Mouse (Mus musculus): ENCODE results near the gene Sec31a. TPM values are rescaled to one million over a fixed set of nuclear protein-coding genes. Genes with fewer than 3 reads are reported as not detected.
"Not testable (repeated sequence)": the region's sequence is repeated elsewhere in the genome, so short reads cannot be mapped to it uniquely, and the experiment has no call there.

Sec31a gene
- total and polyA plus RNA-seq, 2 experiments from 2014 or later: 73.8 to 209 TPM

- peaks cover 28% of the 10 kb centered on the region for H3K4me1 ChIP-seq (ENCODE audit: insufficient read depth, low read length)
- ATAC-seq: no peak
- H3K9me3 ChIP-seq (ENCODE audit: low read length): no peaks in the 10 kb centered on the region
- H3K9ac ChIP-seq (replicated peaks; ENCODE audit: low read length): peak overlapping the region; percentile 84; the same call in 1 of the 2 replicates
- DNase-seq (ENCODE audit: low spot score): no peak
- WGBS: 52% methylated on average over 9 of the region's 9 CpGs
- TF ChIP-seq CTCF (IDR thresholded peaks at IDR 0.05; ENCODE audit: low read depth): no peak
- peak overlapping the region; percentile 74 for H3K4me3 ChIP-seq (ENCODE audit: low read length)
- peaks cover 14% of the 10 kb centered on the region; the same call in 1 of the 2 replicates for H3K36me3 ChIP-seq (ENCODE audit: insufficient read depth, low read length)
- H3K27ac ChIP-seq: no peak overlapping the region
- no peaks in the 10 kb centered on the region for H3K27me3 ChIP-seq (ENCODE audit: insufficient read depth, low read length)
- peak overlapping the region; percentile 72 for H3K4me2 ChIP-seq (ENCODE audit: low read depth, low read length)
Measured at GRCm38 (mm10) chr5:100427276-100427675, 11.2 kb upstream of the Sec31a start.

- not testable (repeated sequence) for ATAC-seq; H3K9me3 ChIP-seq (ENCODE audit: low read length); H3K4me2 ChIP-seq (ENCODE audit: low read depth, low read length); H3K4me3 ChIP-seq (ENCODE audit: low read length); H3K27me3 ChIP-seq (ENCODE audit: insufficient read depth, low read length); DNase-seq (ENCODE audit: low spot score); H3K9ac ChIP-seq (replicated peaks; ENCODE audit: low read length); H3K27ac ChIP-seq
- Histone ChIP-seq H3K36me3 (ENCODE audit: insufficient read depth, low read length) (peaks cover 22% of the 10 kb centered on the region; the same call in 1 of the 2 replicates), H3K4me1 (ENCODE audit: insufficient read depth, low read length) (peaks cover 27% of the 10 kb centered on the region)
- 88% methylated on average over 2 of the region's 2 CpGs for WGBS
Measured at GRCm38 (mm10) chr5:100425823-100426222, 9.8 kb upstream of the Sec31a start.

GRCm38 (mm10) chr5:100424252-100424651 is 8.2 kb upstream of the Sec31a start:
- DNase-seq (ENCODE audit: low spot score) (no peak), ATAC-seq (no peak)
- H3K9me3 ChIP-seq (ENCODE audit: low read length): no peaks in the 10 kb centered on the region
- no peak overlapping the region for H3K4me2 ChIP-seq (ENCODE audit: low read depth, low read length)
- H3K4me3 ChIP-seq (ENCODE audit: low read length): no peak overlapping the region
- peaks cover 19% of the 10 kb centered on the region for H3K4me1 ChIP-seq (ENCODE audit: insufficient read depth, low read length)
- H3K36me3 ChIP-seq (ENCODE audit: insufficient read depth, low read length): peaks cover 35% of the 10 kb centered on the region
- TF ChIP-seq CTCF (IDR thresholded peaks at IDR 0.05; ENCODE audit: low read depth): no peak
- peak overlapping the region; percentile 38; the same call in 1 of the 2 replicates for H3K9ac ChIP-seq (replicated peaks; ENCODE audit: low read length)
- no peaks in the 10 kb centered on the region for H3K27me3 ChIP-seq (ENCODE audit: insufficient read depth, low read length)
- WGBS: 78% methylated on average over 3 of the region's 3 CpGs
- H3K27ac ChIP-seq: no peak overlapping the region

- H3K4me1 ChIP-seq (ENCODE audit: insufficient read depth, low read length): peaks cover 19% of the 10 kb centered on the region
Measured at GRCm38 (mm10) chr5:100423626-100424025, 7.6 kb upstream of the Sec31a start.

GRCm38 (mm10) chr5:100418861-100419260 is 2.8 kb upstream of the Sec31a start:
- Histone ChIP-seq H3K9ac (replicated peaks; ENCODE audit: low read length) (no peak overlapping the region), H3K4me2 (ENCODE audit: low read depth, low read length) (no peak overlapping the region), H3K27me3 (ENCODE audit: insufficient read depth, low read length) (no peaks in the 10 kb centered on the region), H3K4me3 (ENCODE audit: low read length) (no peak overlapping the region), H3K4me1 (ENCODE audit: insufficient read depth, low read length) (peaks cover 11% of the 10 kb centered on the region; the same call in 1 of the 2 replicates), H3K9me3 (ENCODE audit: low read length) (no peaks in the 10 kb centered on the region), H3K27ac (no peak overlapping the region), H3K36me3 (ENCODE audit: insufficient read depth, low read length) (peaks cover 34% of the 10 kb centered on the region)
- ATAC-seq (no peak), DNase-seq (ENCODE audit: low spot score) (no peak)
- no peak for TF ChIP-seq CTCF (IDR thresholded peaks at IDR 0.05; ENCODE audit: low read depth)
- WGBS: 68% methylated on average over 4 of the region's 4 CpGs

More at GRCm38 (mm10) chr5:100423626-100424025, 7.6 kb upstream of the Sec31a start:
- Histone ChIP-seq H3K4me2 (ENCODE audit: low read depth, low read length) (no peak overlapping the region), H3K9me3 (ENCODE audit: low read length) (no peaks in the 10 kb centered on the region), H3K36me3 (ENCODE audit: insufficient read depth, low read length) (peaks cover 40% of the 10 kb centered on the region), H3K27me3 (ENCODE audit: insufficient read depth, low read length) (no peaks in the 10 kb centered on the region), H3K27ac (no peak overlapping the region), H3K4me3 (ENCODE audit: low read length) (no peak overlapping the region), H3K9ac (replicated peaks; ENCODE audit: low read length) (peak overlapping the region; percentile 38)
- 63% methylated on average over 7 of the region's 7 CpGs for WGBS
- TF ChIP-seq CTCF (IDR thresholded peaks at IDR 0.05; ENCODE audit: low read depth): no peak
- no peak for ATAC-seq
- DNase-seq (ENCODE audit: low spot score): no peak

GRCm38 (mm10) chr5:100418077-100418476 is 2.0 kb upstream of the Sec31a start:
- Histone ChIP-seq H3K4me3 (ENCODE audit: low read length) (no peak overlapping the region), H3K9ac (replicated peaks; ENCODE audit: low read length) (no peak overlapping the region), H3K9me3 (ENCODE audit: low read length) (no peaks in the 10 kb centered on the region), H3K36me3 (ENCODE audit: insufficient read depth, low read length) (peaks cover 30% of the 10 kb centered on the region), H3K4me2 (ENCODE audit: low read depth, low read length) (no peak overlapping the region), H3K27me3 (ENCODE audit: insufficient read depth, low read length) (no peaks in the 10 kb centered on the region), H3K4me1 (ENCODE audit: insufficient read depth, low read length) (peaks cover 11% of the 10 kb centered on the region; the same call in 1 of the 2 replicates), H3K27ac (no peak overlapping the region)
- no peak for TF ChIP-seq CTCF (IDR thresholded peaks at IDR 0.05; ENCODE audit: low read depth)
- no peak for ATAC-seq
- WGBS: 75% methylated on average over 2 of the region's 2 CpGs
- no peak for DNase-seq (ENCODE audit: low spot score)

- Histone ChIP-seq H3K27ac (no peak overlapping the region), H3K4me3 (ENCODE audit: low read length) (peak overlapping the region; percentile 93), H3K36me3 (ENCODE audit: insufficient read depth, low read length) (peaks cover 13% of the 10 kb centered on the region), H3K9ac (replicated peaks; ENCODE audit: low read length) (0 out of 2 replicates have a peak overlapping the region, but pooled peaks have one; percentile 13), H3K9me3 (ENCODE audit: low read length) (no peaks in the 10 kb centered on the region), H3K27me3 (ENCODE audit: insufficient read depth, low read length) (no peaks in the 10 kb centered on the region), H3K4me2 (ENCODE audit: low read depth, low read length) (peak overlapping the region; percentile 64), H3K4me1 (ENCODE audit: insufficient read depth, low read length) (peaks cover 11% of the 10 kb centered on the region; the same call in 1 of the 2 replicates)
- DNase-seq (ENCODE audit: low spot score) (no peak), ATAC-seq (no peak)
- TF ChIP-seq CTCF (IDR thresholded peaks at IDR 0.05; ENCODE audit: low read depth): no peak
- WGBS: 70% methylated on average over 11 of the region's 11 CpGs
Measured at GRCm38 (mm10) chr5:100414474-100415196, 1.4 kb downstream of the Sec31a start.
